18 mouse cellular contexts compared by ENCODE assay signal in genomic region chr3:109488750-109489171, GRCm38 (mm10).
DNase-seq lines count a peak whose midpoint lies in the region; ATAC-seq lines count a peak whose summit lies in the region.
"Had no signal": no experiment of that assay in that cellular context is flagged by ENCODE, and none has a peak within 500 bp of the region (broad histone marks: within the 10 kb centered on the region; RNA-seq: fewer than 3 reads in every experiment).

No protein-coding gene starts in this region.

- peak overlapping the region; percentile 46; the same call in 1 of the 2 replicates for H3K27ac ChIP-seq in midbrain, embryonic 10.5 days (replicated peaks)
- no peak overlapping the region for H3K27ac ChIP-seq in midbrain, embryonic 16.5 days (ENCODE audit: low read length)
- peak overlapping the region; percentile 43 for H3K27ac ChIP-seq in midbrain, embryonic 12.5 days (replicated peaks)
- H3K27ac ChIP-seq: liver, embryonic 12.5 days; lung, embryonic 15.5 days had no signal

- no peak overlapping the region for H3K4me2 ChIP-seq in midbrain, embryonic 16.5 days (ENCODE audit: low read length)
- no peak overlapping the region for H3K4me2 ChIP-seq in midbrain, embryonic 12.5 days (replicated peaks)
- H3K4me2 ChIP-seq: liver, embryonic 12.5 days; lung, embryonic 15.5 days had no signal

- no peak overlapping the region for H3K9ac ChIP-seq in midbrain, embryonic 16.5 days (ENCODE audit: low read depth, low read length)
- H3K9ac ChIP-seq in midbrain, embryonic 12.5 days (replicated peaks): no peak overlapping the region
- H3K9ac ChIP-seq: liver, embryonic 12.5 days; lung, embryonic 15.5 days had no signal

- ATAC-seq in midbrain, embryonic 16.5 days: no peak
- peak; percentile 67 for ATAC-seq in midbrain, embryonic 12.5 days (ENCODE audit: low FRiP score, low read depth)
- no peak for ATAC-seq in activated CD4-positive, CD25-positive, alpha-beta regulatory T cell, adult 4 months
- ATAC-seq: liver, embryonic 12.5 days had no signal

- H3K36me3 ChIP-seq in midbrain, embryonic 10.5 days: no peaks in the 10 kb centered on the region
- no peaks in the 10 kb centered on the region for H3K36me3 ChIP-seq in midbrain, embryonic 16.5 days (ENCODE audit: control insufficient read depth, insufficient read depth, low read length)
- no peaks in the 10 kb centered on the region for H3K36me3 ChIP-seq in midbrain, embryonic 12.5 days
- H3K36me3 ChIP-seq: liver, embryonic 12.5 days; lung, embryonic 15.5 days had no signal

- 45% methylated on average over 4 of the region's 4 CpGs for WGBS in midbrain, embryonic 10.5 days
- WGBS in midbrain, embryonic 16.5 days: 15% methylated on average over 4 of the region's 4 CpGs
- WGBS in midbrain, embryonic 12.5 days: 36% methylated on average over 4 of the region's 4 CpGs

- DNase-seq in embryo, embryonic 11 days: peak; percentile 21
- DNase-seq in embryo, embryonic 10 days (ENCODE audit: low spot score): no peak
- DNase-seq in midbrain, embryonic 10.5 days (ENCODE audit: low spot score): no peak
- DNase-seq in lung, postnatal 14 days: no peak
- DNase-seq in gastrocnemius, postnatal 25 days: no peak
- DNase-seq: adrenal gland, postnatal 25 days; cerebellum, adult 9-10 months; heart, postnatal 36 days; kidney, adult 18-20 months; kidney, postnatal 14 days; left cerebral cortex, postnatal 4 days; right cerebral cortex, adult 18-20 months had no signal

- no peaks in the 10 kb centered on the region for H3K27me3 ChIP-seq in midbrain, embryonic 10.5 days (ENCODE audit: low read depth, poor library complexity, severe bottlenecking)
- H3K27me3 ChIP-seq in midbrain, embryonic 16.5 days (ENCODE audit: control insufficient read depth, insufficient read depth, low read depth, low read length): no peaks in the 10 kb centered on the region
- no peaks in the 10 kb centered on the region for H3K27me3 ChIP-seq in midbrain, embryonic 12.5 days
- H3K27me3 ChIP-seq: CH12.LX; liver, embryonic 12.5 days; lung, embryonic 15.5 days had no signal

- peaks cover 40% of the 10 kb centered on the region for H3K4me1 ChIP-seq in midbrain, embryonic 10.5 days
- H3K4me1 ChIP-seq in midbrain, embryonic 16.5 days (ENCODE audit: control insufficient read depth, insufficient read depth, low read length): 0 out of 2 replicates have a peak, but pooled peaks cover 4% of the 10 kb centered on the region
- H3K4me1 ChIP-seq in midbrain, embryonic 12.5 days: peaks cover 12% of the 10 kb centered on the region; the same call in 1 of the 2 replicates
- H3K4me1 ChIP-seq: liver, embryonic 12.5 days; lung, embryonic 15.5 days had no signal

- H3K9me3 ChIP-seq in midbrain, embryonic 10.5 days (replicated peaks): no peaks in the 10 kb centered on the region
- no peaks in the 10 kb centered on the region for H3K9me3 ChIP-seq in midbrain, embryonic 16.5 days (replicated peaks; ENCODE audit: control insufficient read depth, low read length, poor library complexity, severe bottlenecking)
- no peaks in the 10 kb centered on the region for H3K9me3 ChIP-seq in midbrain, embryonic 12.5 days
- H3K9me3 ChIP-seq: liver, embryonic 12.5 days; lung, embryonic 15.5 days had no signal

- no peak overlapping the region for H3K4me3 ChIP-seq in midbrain, embryonic 10.5 days
- H3K4me3 ChIP-seq in midbrain, embryonic 16.5 days (ENCODE audit: low read depth, low read length): no peak overlapping the region
- no peak overlapping the region for H3K4me3 ChIP-seq in midbrain, embryonic 12.5 days
- H3K4me3 ChIP-seq: liver, embryonic 12.5 days; lung, embryonic 15.5 days had no signal
